Comparison of ENCODE assay signal across 8 mouse cellular contexts in genomic region chr6:31596346-31597135, GRCm38 (mm10). TPM values are rescaled to one million over a fixed set of nuclear protein-coding genes. Genes with fewer than 3 reads are reported as not detected.
A peak's percentile ranks its signal among the peaks of the same experiment; 100 is the strongest.
DNase-seq lines count a peak whose midpoint lies in the region; ATAC-seq and TF ChIP-seq lines count a peak whose summit lies in the region.

No protein-coding gene starts in this region.

- peak overlapping the region; percentile 35; the same call in 1 of the 2 replicates for H3K27ac ChIP-seq in embryonic facial prominence, embryonic 15.5 days (replicated peaks)
- H3K27ac ChIP-seq in heart, embryonic 16.5 days (ENCODE audit: low read length), result peak overlapping the region; percentile 72
- H3K27ac ChIP-seq in lung, postnatal 0 days (ENCODE audit: low read length), result peak overlapping the region; percentile 65

- no peak for TF ChIP-seq CTCF in brain, embryonic 14.5 days (IDR thresholded peaks at IDR 0.05; ENCODE audit: borderline replicate concordance, extremely low read depth, insufficient read depth, insufficient read length)
- TF ChIP-seq CTCF in lung, postnatal 0 days (IDR thresholded peaks at IDR 0.05), result no peak

- 22% methylated on average over 20 of the region's 20 CpGs for WGBS in embryonic facial prominence, embryonic 15.5 days
- WGBS in heart, embryonic 16.5 days, result 49% methylated on average over 20 of the region's 20 CpGs
- 21% methylated on average over 20 of the region's 20 CpGs for WGBS in lung, postnatal 0 days

- peak; percentile 74; the same call in 1 of the 2 replicates for ATAC-seq in embryonic facial prominence, embryonic 15.5 days (ENCODE audit: insufficient number of reproducible peaks, low FRiP score, low TSS enrichment, low read depth)
- peak; percentile 76 for ATAC-seq in heart, embryonic 16.5 days (replicated peaks; ENCODE audit: extremely low read depth, insufficient read depth, low FRiP score)
- ATAC-seq in lung, postnatal 0 days, result peak; percentile 67
- ATAC-seq in megakaryocyte, adult 5-6 weeks (ENCODE audit: poor library complexity, severe bottlenecking), result no peak

- H3K36me3 ChIP-seq in embryonic facial prominence, embryonic 15.5 days, result no peaks in the 10 kb centered on the region
- H3K36me3 ChIP-seq in heart, embryonic 16.5 days (ENCODE audit: control insufficient read depth, insufficient read depth), result no peaks in the 10 kb centered on the region
- no peaks in the 10 kb centered on the region for H3K36me3 ChIP-seq in lung, postnatal 0 days (ENCODE audit: insufficient read depth, low read length)

- DNase-seq in brain, embryonic 14.5 days (ENCODE audit: low read depth), result peak; percentile 97
- DNase-seq in kidney, postnatal 4 days, result peak; percentile 45 to 70
- DNase-seq in lung, postnatal 0 days (ENCODE audit: low spot score), result peak; percentile 87
- DNase-seq in right cerebral cortex, postnatal 25 days, result peak; percentile 48
- no peak for DNase-seq in urinary bladder, postnatal 4 days (ENCODE audit: low spot score in 2 of 2)

- H3K9ac ChIP-seq in embryonic facial prominence, embryonic 15.5 days, result no peak overlapping the region
- no peak overlapping the region for H3K9ac ChIP-seq in heart, embryonic 16.5 days (ENCODE audit: low read length)
- no peak overlapping the region for H3K9ac ChIP-seq in lung, postnatal 0 days (replicated peaks; ENCODE audit: low read depth)

- peak; percentile 67 for TF ChIP-seq EP300 in lung, postnatal 0 days (IDR thresholded peaks at IDR 0.05)

- H3K4me2 ChIP-seq in embryonic facial prominence, embryonic 15.5 days (replicated peaks), result no peak overlapping the region; the same call in 1 of the 2 replicates
- no peak overlapping the region for H3K4me2 ChIP-seq in heart, embryonic 16.5 days (ENCODE audit: low read depth, low read length)
- no peak overlapping the region for H3K4me2 ChIP-seq in lung, postnatal 0 days (replicated peaks; ENCODE audit: low read depth, low read length)

- H3K4me1 ChIP-seq in embryonic facial prominence, embryonic 15.5 days, result peaks cover 25% of the 10 kb centered on the region
- H3K4me1 ChIP-seq in heart, embryonic 16.5 days (ENCODE audit: control insufficient read depth, insufficient read depth, low read length), result peaks cover 15% of the 10 kb centered on the region
- peaks cover 10% of the 10 kb centered on the region; the same call in 1 of the 2 replicates for H3K4me1 ChIP-seq in lung, postnatal 0 days (ENCODE audit: insufficient read depth, low read depth, low read length)

- H3K27me3 ChIP-seq in embryonic facial prominence, embryonic 15.5 days, result no peaks in the 10 kb centered on the region
- no peaks in the 10 kb centered on the region for H3K27me3 ChIP-seq in heart, embryonic 16.5 days (ENCODE audit: control insufficient read depth, insufficient read depth, low read length)
- H3K27me3 ChIP-seq in lung, postnatal 0 days (replicated peaks; ENCODE audit: insufficient read depth, low read length), result no peaks in the 10 kb centered on the region

- no peaks in the 10 kb centered on the region for H3K9me3 ChIP-seq in embryonic facial prominence, embryonic 15.5 days (replicated peaks)
- no peaks in the 10 kb centered on the region; the same call in 1 of the 2 replicates for H3K9me3 ChIP-seq in heart, embryonic 16.5 days (replicated peaks; ENCODE audit: control insufficient read depth, low read length)
- no peaks in the 10 kb centered on the region for H3K9me3 ChIP-seq in lung, postnatal 0 days (ENCODE audit: low read length)

- no peak overlapping the region for H3K4me3 ChIP-seq in embryonic facial prominence, embryonic 15.5 days (replicated peaks)
- no peak overlapping the region for H3K4me3 ChIP-seq in heart, embryonic 16.5 days (ENCODE audit: low read length)
- H3K4me3 ChIP-seq in lung, postnatal 0 days (ENCODE audit: low read depth, low read length), result no peak overlapping the region

- no peak for TF ChIP-seq POLR2A in brain, embryonic 14.5 days (IDR thresholded peaks at IDR 0.05; ENCODE audit: borderline replicate concordance, extremely low read depth, insufficient read depth, insufficient read length, poor library complexity, severe bottlenecking)

RNA-seq across cellular contexts. Expression of gene Podxl, which starts 32.8 kb away (rescaled TPM):
- polyA plus RNA-seq in brain, embryonic 14.5 days (2012; rRNA removed), result 16.6 and 24.5 TPM in 2 replicates
- polyA plus RNA-seq in embryonic facial prominence, embryonic 15.5 days (2015; fragmentation: Nextera tagmentation; extraction: Ambion mirVana), result 8.4 and 8.5 TPM in 2 replicates
- 16.9 and 21.4 TPM in 2 replicates for polyA plus RNA-seq in heart, embryonic 16.5 days (2015; fragmentation: Nextera tagmentation; extraction: Ambion mirVana)
- 56.8 and 58.6 TPM in 2 replicates for polyA plus RNA-seq in lung, postnatal 0 days (2015; fragmentation: Nextera tagmentation; extraction: Ambion mirVana)
- total RNA-seq in megakaryocyte, adult 5-6 weeks (2015), result not detected in 2 replicates
- total RNA-seq in megakaryocyte, adult 5-6 weeks (2017), result not detected in 2 replicates

Comparison
In these comparisons a context has a peak if more than half of its experiments do, and no peak if none do; other contexts are left out.
1. DNase-seq: peak in brain, embryonic 14.5 days (single experiment), kidney, postnatal 4 days (2 of 2), lung, postnatal 0 days (single experiment) and right cerebral cortex, postnatal 25 days (single experiment); none in urinary bladder, postnatal 4 days (0 of 2).
2. Peak in every context shown above with its lines, with median percentiles within 50 percentile points of each other: H3K27ac ChIP-seq.